Mouse (Mus musculus): Measurements from ENCODE around the gene Plk5.

- no peak for TF ChIP-seq CTCF (IDR thresholded peaks at IDR 0.05; ENCODE audit: borderline replicate concordance, insufficient read depth, low read depth, low read length)
- no peak for TF ChIP-seq POLR2A (IDR thresholded peaks at IDR 0.05; ENCODE audit: borderline replicate concordance, insufficient read depth, low read length)
Measured at GRCm38 (mm10) chr10:80384709-80385108, 28.4 kb downstream of the Plk5 start.

All from cerebellum, adult 2 months (tissue).